Mouse (Mus musculus) layer of hippocampus, postnatal 36 days (tissue): ENCODE data around the gene Soat1. TPM values are rescaled to one million over a fixed set of nuclear protein-coding genes. Genes with fewer than 3 reads are reported as not detected.
"Not testable (repeated sequence)": the region's sequence is repeated elsewhere in the genome, so short reads cannot be mapped to it uniquely, and the experiment has no call there.

Experiments
- DNase-seq, 2 experiments: peaks; one replicate each; pipeline ENCODE4 v3.0.0; 2022
- total RNA-seq, 2 experiments: library from RNA; stranded (reverse); gene quantifications; 2 replicates each; pipeline ENCODE4 v1.2.3; 2021

Gene Soat1
- total RNA-seq: 10 to 100 TPM; 49.9 to 56.2 TPM

DNA sequence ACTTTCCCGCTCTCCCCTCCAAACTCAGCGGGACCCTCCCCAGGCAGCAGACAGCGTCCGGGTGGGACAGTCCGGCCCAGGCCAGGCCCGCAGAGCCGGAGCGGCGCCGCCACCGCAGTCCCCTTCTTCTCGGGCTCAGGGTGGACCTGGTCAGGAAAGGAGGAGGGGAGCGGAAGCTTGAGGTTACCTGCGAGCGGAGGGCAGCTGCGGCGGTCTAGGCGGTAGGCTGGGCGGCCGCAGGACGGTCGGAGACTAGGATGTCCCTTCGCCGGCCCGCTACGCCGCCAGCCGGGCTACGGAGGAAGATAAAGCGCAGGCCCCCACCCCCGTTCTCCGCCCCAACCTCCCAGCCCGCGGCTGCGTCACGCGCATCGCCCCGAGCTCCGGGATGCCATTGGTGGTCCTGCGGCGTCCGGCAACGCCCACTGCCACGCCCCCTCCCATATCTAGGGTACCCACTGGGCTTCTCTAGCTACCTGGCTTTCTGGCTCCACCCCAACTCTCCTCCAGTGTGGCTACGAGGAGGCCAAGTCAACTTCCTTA is at the start of gene Soat1:
Gene Soat1, minus strand, starts transcription at position 371 of the 543 bp plus-strand sequence.
- DNase-seq: peak; percentile 86 to 87

DNA sequence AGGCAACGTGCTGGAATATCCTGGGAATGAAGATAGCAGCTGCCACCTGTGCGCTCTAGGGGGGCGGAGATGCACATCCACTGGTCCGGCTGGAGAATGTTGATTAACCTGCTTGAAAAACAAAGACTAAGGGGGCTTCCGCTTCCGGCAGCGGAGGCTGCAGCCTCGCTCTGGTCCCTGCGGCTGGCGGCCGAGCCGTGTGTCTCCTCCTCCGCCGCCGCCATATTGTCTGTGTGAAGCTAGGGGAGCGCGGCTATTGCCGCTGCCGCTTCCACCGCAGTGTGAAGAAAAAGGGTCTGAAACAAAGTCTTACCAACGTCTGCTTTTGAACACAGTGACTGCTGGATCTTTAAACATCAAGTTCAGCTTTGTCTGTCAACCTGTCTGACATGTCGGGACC is 49.7 kb upstream of the Soat1 start, which contains the start of gene Gm10031:
Gene Gm10031, plus strand, starts transcription at position 171 of the 400 bp plus-strand sequence.
- not testable (repeated sequence) for DNase-seq

- DNase-seq: no peak
Observed at GRCm38 (mm10) chr1:156521796-156522517, 47.8 kb upstream of the Soat1 start.

- no peak for DNase-seq
Observed at GRCm38 (mm10) chr1:156520136-156520780, 46.1 kb upstream of the Soat1 start.

GRCm38 (mm10) chr1:156507753-156508152 is 33.6 kb upstream of the Soat1 start:
- DNase-seq: no peak

DNA sequence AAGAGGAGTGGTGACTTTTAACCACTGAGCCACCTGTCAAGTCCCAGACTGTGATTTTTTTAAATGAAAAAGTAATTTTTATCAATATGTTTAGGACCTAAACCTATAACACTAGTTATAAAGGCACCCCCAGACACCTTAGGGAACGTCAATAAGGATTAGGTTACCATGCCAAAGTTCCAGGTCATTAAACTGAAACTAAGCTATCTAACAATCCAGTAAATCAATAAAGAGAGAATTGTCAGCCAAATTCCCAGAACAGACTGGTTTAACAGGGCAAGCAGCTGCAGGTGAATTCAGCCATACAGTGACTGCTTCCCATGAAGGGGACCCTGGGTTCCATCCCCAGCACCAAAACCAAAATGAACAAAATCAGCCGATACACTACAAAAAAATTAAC is 31.8 kb upstream of the Soat1 start:
- DNase-seq: no peak

GRCm38 (mm10) chr1:156504945-156505523 is 30.9 kb upstream of the Soat1 start:
- DNase-seq: no peak

DNA sequence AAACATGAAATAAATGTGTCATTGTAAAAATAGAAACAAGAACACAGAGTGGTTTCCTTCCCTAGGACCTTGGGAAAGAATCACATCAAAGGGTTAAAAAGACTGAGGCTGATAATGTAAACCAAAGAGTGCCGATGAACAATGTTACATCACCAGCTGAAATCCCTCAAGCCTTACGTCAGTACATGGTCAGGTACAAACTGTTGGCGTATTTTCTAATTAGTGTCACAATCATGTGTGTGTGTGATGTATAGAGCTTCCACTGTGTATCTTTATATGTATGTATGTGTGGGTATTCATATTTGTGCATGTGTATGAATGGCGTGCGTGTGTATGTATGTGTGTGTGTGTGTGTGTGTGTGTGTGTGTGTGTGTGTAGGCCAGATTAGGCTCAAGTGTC is 22.8 kb upstream of the Soat1 start:
- no peak for DNase-seq

- DNase-seq: no peak
Observed at GRCm38 (mm10) chr1:156495025-156495424, 20.9 kb upstream of the Soat1 start.

DNA sequence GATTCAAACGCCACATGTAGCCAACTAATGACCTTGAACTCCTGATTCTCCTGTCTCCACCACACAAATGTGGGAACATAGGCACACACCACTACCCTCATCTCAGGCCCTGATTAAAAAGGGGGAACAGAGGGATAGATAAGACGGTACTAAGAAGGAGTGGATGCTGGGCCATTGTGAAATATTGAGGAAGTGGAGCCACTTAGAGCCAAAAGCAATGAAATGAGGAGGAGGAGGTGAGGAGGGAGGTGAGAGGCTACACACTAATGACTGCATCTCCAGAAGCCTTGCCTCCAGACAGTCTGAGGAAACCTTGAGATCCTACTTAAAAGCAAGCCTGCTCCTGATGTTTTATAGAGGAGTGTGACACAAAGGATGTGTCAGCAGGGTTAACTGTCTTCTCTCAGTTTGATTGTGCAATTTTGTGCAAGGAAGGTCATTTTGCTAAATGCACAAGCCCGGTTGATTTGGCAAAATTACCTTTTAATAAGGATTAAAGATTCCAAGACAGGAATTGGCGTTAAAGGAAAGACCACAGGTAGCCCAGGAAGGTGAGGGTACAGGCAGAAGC is 17.2 kb upstream of the Soat1 start:
- DNase-seq: no peak

- no peak for DNase-seq
Observed at GRCm38 (mm10) chr1:156488031-156488430, 13.9 kb upstream of the Soat1 start.

- no peak for DNase-seq
Observed at GRCm38 (mm10) chr1:156487498-156487897, 13.4 kb upstream of the Soat1 start.

DNA sequence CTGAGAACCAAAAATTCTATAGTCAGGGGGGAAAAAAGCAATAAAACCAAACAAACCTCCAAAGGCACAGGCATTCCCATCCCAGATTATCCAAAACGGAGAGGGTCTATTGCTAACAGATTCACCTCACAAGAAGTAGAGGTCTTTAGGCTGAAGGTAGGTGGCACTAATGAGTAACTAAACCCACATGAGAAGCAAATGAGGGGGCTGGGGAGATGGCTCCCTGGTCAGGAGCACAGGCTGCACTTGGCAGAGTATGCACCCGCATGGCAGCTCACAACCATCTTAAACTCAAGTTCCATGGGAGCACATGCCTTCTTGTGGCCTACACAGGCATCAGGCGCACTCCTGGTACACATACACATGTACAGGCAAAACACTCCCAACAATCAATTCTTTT is 7.7 kb upstream of the Soat1 start:
- no peak for DNase-seq

DNA sequence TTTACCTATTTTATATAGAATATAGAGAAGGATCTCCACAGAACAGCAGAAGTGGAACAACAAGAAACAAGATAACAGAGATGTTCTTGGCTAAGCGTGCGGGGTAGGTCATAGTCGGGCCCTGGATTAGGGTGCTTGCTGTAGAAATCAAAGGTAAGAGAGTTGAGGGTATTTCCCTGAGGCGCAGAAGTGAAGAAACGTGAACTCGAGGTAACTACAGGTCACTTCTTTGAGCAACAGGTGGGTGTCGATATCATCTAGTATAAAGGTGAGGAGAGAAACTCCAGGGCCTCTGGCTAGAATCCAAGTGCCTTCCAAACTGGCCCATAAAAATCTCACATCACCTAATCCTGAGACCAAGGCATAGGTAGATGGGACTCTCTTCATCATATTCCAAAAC is 2.4 kb upstream of the Soat1 start:
- no peak for DNase-seq

- no peak for DNase-seq
Observed at GRCm38 (mm10) chr1:156476016-156476415, 1.9 kb upstream of the Soat1 start.

DNA sequence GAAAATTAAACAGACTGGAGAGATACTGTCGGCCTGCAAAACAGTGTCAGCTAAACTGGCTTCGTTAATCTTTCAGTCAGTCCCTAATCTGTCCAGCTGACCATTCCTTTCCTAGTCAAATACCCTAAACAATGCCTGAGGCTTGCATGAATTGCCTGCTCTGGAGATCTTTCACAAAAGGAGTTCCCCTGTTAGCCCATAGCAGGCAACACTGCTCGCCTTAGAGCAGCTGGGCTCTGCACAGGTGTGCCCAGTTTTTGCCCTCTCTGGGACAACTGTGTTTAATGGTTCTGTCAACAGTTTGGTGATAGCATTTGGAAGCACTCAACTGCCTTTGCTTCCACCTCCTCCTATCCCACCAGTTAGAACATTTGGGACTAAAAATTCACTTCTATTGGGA is 723 bp upstream of the Soat1 start:
- no peak for DNase-seq

DNA sequence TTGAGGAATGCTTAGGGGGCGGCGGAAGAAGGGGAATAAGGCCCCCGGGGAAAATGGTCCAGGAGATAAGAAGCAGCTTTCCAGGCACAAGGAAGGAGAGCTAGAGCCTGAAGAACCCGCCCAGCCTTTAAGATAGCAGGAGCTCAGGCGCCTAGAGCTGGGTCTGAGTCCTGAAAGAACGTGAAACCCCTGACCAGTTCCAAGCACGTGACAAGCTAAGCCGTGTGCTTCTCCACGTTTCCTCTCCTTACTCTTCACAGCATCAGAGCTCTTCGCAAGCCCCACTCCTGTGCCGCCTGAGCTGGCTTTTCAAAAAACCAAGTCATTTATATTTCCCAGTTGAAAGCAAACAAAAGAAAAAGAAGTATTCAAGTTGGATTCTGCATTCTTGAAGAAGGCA is 1.1 kb downstream of the Soat1 start:
- peak in 1 of 2 experiments; percentile 8 for DNase-seq

DNA sequence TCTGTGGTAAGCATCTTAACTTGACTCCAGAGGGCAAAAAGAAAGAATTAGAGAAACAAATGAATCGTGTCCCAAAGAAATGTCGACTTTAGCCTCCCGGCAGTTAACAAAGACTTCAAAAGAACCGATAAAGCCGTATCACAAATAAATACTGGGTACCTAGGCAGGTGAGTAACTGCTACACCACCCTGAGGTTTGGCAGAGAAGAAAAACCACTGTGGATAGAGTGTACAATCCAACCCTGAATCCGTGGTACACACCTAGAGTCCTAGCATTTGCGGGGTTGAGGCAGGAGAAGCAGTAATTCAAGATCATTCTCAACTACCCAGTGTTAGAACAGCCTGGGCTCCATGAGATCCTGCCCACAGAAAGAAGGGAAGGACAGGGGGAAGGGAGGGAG is 2.2 kb downstream of the Soat1 start:
- DNase-seq: no peak

- no peak for DNase-seq
Observed at GRCm38 (mm10) chr1:156471071-156471470, 3.1 kb downstream of the Soat1 start.

- no peak for DNase-seq
Observed at GRCm38 (mm10) chr1:156470557-156470956, 3.6 kb downstream of the Soat1 start.

GRCm38 (mm10) chr1:156468576-156468975 is 5.6 kb downstream of the Soat1 start:
- DNase-seq: no peak

GRCm38 (mm10) chr1:156467655-156468255 is 6.4 kb downstream of the Soat1 start:
- DNase-seq: no peak

GRCm38 (mm10) chr1:156464963-156465362 is 9.2 kb downstream of the Soat1 start:
- no peak for DNase-seq
